Mouse (Mus musculus): ENCODE measurements around the gene Fndc4. TPM values are rescaled to one million over a fixed set of nuclear protein-coding genes. Genes with fewer than 3 reads are reported as not detected.

Fndc4 gene
- polyA plus RNA-seq, 1 experiment from 2014 or later: 68.2 TPM

GRCm38 (mm10) chr5:31291361-31291688 is 4.6 kb downstream of the Fndc4 start:
- no peak for ATAC-seq (ENCODE audit: low FRiP score)
- 6% methylated on average over 9 of the region's 9 CpGs for WGBS
- H3K9ac ChIP-seq: peak overlapping the region; percentile 56

GRCm38 (mm10) chr5:31290521-31291360 is 5.1 kb downstream of the Fndc4 start, which contains the start of gene Ift172:
Gene Ift172, minus strand, starts transcription at chr5:31291116.
- Histone ChIP-seq H3K27me3 (no peaks in the 10 kb centered on the region), H3K9ac (peak within 1 kb of the TSS; percentile 56), H3K9me3 (replicated peaks) (no peaks in the 10 kb centered on the region), H3K4me1 (peaks cover 30% of the 10 kb centered on the region), H3K27ac (peak within 1 kb of the TSS; percentile 83), H3K4me2 (replicated peaks) (peak within 1 kb of the TSS; percentile 75), H3K36me3 (peaks cover 23% of the 10 kb centered on the region), H3K4me3 (peak within 1 kb of the TSS; percentile 47)
- WGBS: 3% methylated on average over 45 of the region's 45 CpGs
- peak; percentile 89 for ATAC-seq (ENCODE audit: low FRiP score)

More at GRCm38 (mm10) chr5:31291361-31291688, 4.6 kb downstream of the Fndc4 start:
- H3K27me3 ChIP-seq: no peaks in the 10 kb centered on the region
- H3K36me3 ChIP-seq: peaks cover 17% of the 10 kb centered on the region
- peak overlapping the region; percentile 83 for H3K27ac ChIP-seq
- no peaks in the 10 kb centered on the region for H3K9me3 ChIP-seq (replicated peaks)
- H3K4me1 ChIP-seq: peaks cover 30% of the 10 kb centered on the region
- peak overlapping the region; percentile 75 for H3K4me2 ChIP-seq (replicated peaks)
- peak overlapping the region; percentile 47 for H3K4me3 ChIP-seq

DNA sequence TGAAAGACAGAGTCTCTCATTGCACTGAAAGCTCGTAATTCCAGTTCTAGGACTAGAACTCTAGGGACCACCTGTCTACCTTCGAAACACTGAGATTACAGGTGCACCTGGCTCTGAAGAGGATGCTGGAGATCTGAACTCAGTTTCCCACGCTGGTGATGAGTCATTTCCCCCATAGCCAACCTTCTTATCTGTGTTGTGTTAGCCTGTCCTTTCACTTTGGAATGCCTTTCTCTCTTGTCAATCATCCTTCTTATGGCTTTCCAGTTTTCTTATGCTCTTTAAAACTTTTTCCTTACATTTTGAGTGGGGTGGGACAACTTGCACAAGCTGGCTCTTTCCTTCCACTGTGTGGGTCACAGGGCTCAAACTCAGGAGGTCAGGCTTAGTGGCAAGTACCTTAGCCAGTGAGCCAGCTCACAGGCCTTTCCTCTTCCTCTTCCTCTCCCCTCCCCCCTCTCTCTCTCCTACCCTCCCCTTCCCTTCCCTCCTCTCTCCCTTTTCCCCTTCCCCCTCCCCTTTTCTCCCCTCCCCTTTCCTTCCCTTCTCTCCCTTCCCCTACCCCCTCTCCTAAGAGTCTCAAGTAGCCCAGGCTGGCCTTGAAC is 6.2 kb downstream of the Fndc4 start:
- Histone ChIP-seq H3K4me3 (peak overlapping the region; percentile 47; the same call in 1 of the 2 replicates), H3K4me1 (peaks cover 24% of the 10 kb centered on the region), H3K9ac (peak overlapping the region; percentile 56; the same call in 1 of the 2 replicates), H3K27me3 (no peaks in the 10 kb centered on the region), H3K4me2 (replicated peaks) (peak overlapping the region; percentile 75), H3K27ac (no peak overlapping the region), H3K36me3 (peaks cover 32% of the 10 kb centered on the region), H3K9me3 (replicated peaks) (no peaks in the 10 kb centered on the region)
- no peak for ATAC-seq (ENCODE audit: low FRiP score)
- 89% methylated on average over 3 of the region's 3 CpGs for WGBS

DNA sequence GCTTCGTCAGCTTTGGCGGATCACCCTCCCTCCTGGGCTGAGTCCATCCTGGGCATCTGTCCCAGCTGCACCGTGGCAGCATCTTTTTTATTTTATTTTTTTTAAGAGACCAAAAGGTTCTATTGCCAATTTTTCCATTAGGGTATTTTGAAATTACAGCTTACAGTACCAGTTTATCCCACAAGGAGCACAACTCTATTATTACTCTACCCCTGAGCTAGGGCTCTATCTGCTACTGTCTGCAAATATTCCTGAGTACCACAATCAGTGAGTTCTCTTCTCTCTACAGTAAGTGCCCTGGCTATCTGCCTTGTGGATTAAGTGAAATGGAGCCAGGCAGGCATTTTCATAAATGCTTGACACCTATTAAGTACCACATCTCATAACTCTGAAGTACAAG is 7.2 kb downstream of the Fndc4 start:
- Histone ChIP-seq H3K4me1 (peaks cover 14% of the 10 kb centered on the region; the same call in 1 of the 2 replicates), H3K36me3 (peaks cover 40% of the 10 kb centered on the region), H3K9me3 (replicated peaks) (no peaks in the 10 kb centered on the region), H3K4me3 (no peak overlapping the region), H3K9ac (no peak overlapping the region), H3K4me2 (replicated peaks) (no peak overlapping the region), H3K27me3 (no peaks in the 10 kb centered on the region), H3K27ac (no peak overlapping the region)
- WGBS: 85% methylated on average over 3 of the region's 3 CpGs
- no peak for ATAC-seq (ENCODE audit: low FRiP score)

DNA sequence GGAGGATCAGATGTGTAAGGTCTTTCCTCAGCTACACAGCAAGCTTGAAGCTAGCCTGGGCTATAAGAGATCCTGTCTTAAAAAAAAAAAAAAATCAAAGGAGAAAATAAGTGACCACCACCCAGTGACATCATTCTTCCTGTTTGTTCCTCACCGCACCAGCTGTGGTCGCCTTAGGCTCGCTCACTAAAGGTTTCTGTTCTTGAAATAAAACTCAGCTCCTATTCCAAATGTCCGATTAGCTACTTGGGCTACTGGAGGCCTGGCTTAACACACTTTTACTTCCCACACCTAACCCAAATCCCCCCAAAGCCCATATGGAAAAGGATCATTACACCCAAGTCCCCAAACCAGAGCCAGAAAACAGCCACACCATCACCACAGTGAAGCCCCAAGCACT is 7.7 kb downstream of the Fndc4 start:
- no peak for ATAC-seq (ENCODE audit: low FRiP score)
- no peak overlapping the region for H3K9ac ChIP-seq
- H3K36me3 ChIP-seq: peaks cover 40% of the 10 kb centered on the region
- H3K9me3 ChIP-seq (replicated peaks): no peaks in the 10 kb centered on the region
- no peak overlapping the region for H3K27ac ChIP-seq
- peaks cover 14% of the 10 kb centered on the region; the same call in 1 of the 2 replicates for H3K4me1 ChIP-seq
- WGBS: 93% methylated on average over 4 of the region's 4 CpGs
- H3K4me3 ChIP-seq: no peak overlapping the region
- H3K27me3 ChIP-seq: no peaks in the 10 kb centered on the region
- H3K4me2 ChIP-seq (replicated peaks): no peak overlapping the region

GRCm38 (mm10) chr5:31279245-31279988 is 16.5 kb downstream of the Fndc4 start:
- 89% methylated on average over 20 of the region's 20 CpGs for WGBS
- no peaks in the 10 kb centered on the region for H3K4me1 ChIP-seq
- H3K4me2 ChIP-seq (replicated peaks): no peak overlapping the region
- H3K9ac ChIP-seq: no peak overlapping the region
- peaks cover 69% of the 10 kb centered on the region for H3K36me3 ChIP-seq
- no peak overlapping the region for H3K27ac ChIP-seq
- H3K9me3 ChIP-seq (replicated peaks): no peaks in the 10 kb centered on the region
- no peaks in the 10 kb centered on the region for H3K27me3 ChIP-seq
- no peak for ATAC-seq (ENCODE audit: low FRiP score)
- no peak overlapping the region for H3K4me3 ChIP-seq

GRCm38 (mm10) chr5:31273018-31273417 is 22.9 kb downstream of the Fndc4 start:
- H3K9me3 ChIP-seq (replicated peaks): no peaks in the 10 kb centered on the region
- 85% methylated on average over 6 of the region's 6 CpGs for WGBS
- H3K27ac ChIP-seq: no peak overlapping the region
- H3K9ac ChIP-seq: no peak overlapping the region
- no peaks in the 10 kb centered on the region for H3K27me3 ChIP-seq
- peaks cover 56% of the 10 kb centered on the region for H3K36me3 ChIP-seq
- no peak overlapping the region for H3K4me3 ChIP-seq
- no peaks in the 10 kb centered on the region for H3K4me1 ChIP-seq
- H3K4me2 ChIP-seq (replicated peaks): no peak overlapping the region
- no peak for ATAC-seq (ENCODE audit: low FRiP score)

- Histone ChIP-seq H3K4me2 (replicated peaks) (no peak overlapping the region), H3K4me1 (no peaks in the 10 kb centered on the region), H3K4me3 (no peak overlapping the region), H3K9me3 (replicated peaks) (no peaks in the 10 kb centered on the region), H3K36me3 (peaks cover 81% of the 10 kb centered on the region), H3K27me3 (no peaks in the 10 kb centered on the region), H3K27ac (no peak overlapping the region), H3K9ac (no peak overlapping the region)
- no peak for ATAC-seq (ENCODE audit: low FRiP score)
- WGBS: 65% methylated on average over 6 of the region's 6 CpGs
These were observed 28.2 kb downstream of the Fndc4 start for GRCm38 (mm10) chr5:31267686-31268085.

DNA sequence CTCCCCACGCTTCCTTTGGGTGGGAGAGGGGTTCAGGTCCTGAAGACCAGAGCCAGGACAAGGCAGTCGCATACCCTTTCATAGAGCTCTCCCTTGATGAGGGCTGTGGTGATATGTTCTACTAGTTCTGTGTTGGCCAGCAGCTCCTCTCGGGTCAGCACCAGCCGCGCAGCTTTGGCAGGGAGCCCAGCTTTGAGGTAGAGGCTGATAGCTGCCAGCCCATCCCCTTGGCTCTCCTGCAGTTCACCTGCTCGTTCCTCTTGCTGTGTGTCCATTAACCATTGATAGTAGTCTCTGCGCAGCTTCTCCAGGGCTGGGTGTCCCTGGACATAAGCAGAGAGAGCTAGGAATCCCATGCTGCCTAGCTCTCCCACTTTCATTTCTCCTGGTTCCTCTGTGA is 29.8 kb downstream of the Fndc4 start:
- Histone ChIP-seq H3K4me3 (no peak overlapping the region), H3K27ac (no peak overlapping the region), H3K9ac (no peak overlapping the region), H3K4me2 (replicated peaks) (no peak overlapping the region), H3K9me3 (replicated peaks) (no peaks in the 10 kb centered on the region), H3K36me3 (peaks cover 88% of the 10 kb centered on the region), H3K27me3 (no peaks in the 10 kb centered on the region), H3K4me1 (no peaks in the 10 kb centered on the region)
- 92% methylated on average over 7 of the region's 7 CpGs for WGBS
- ATAC-seq (ENCODE audit: low FRiP score): no peak

- H3K4me1 ChIP-seq: 0 out of 2 replicates have a peak, but pooled peaks cover 3% of the 10 kb centered on the region
- ATAC-seq (ENCODE audit: low FRiP score): no peak
- H3K9ac ChIP-seq: no peak overlapping the region
- no peak overlapping the region for H3K4me3 ChIP-seq
- no peaks in the 10 kb centered on the region for H3K9me3 ChIP-seq (replicated peaks)
- no peak overlapping the region for H3K4me2 ChIP-seq (replicated peaks)
- H3K27me3 ChIP-seq: no peaks in the 10 kb centered on the region
- H3K27ac ChIP-seq: no peak overlapping the region
- 91% methylated on average over 11 of the region's 11 CpGs for WGBS
- peaks cover 80% of the 10 kb centered on the region for H3K36me3 ChIP-seq
These were observed 38.3 kb downstream of the Fndc4 start for GRCm38 (mm10) chr5:31257616-31258015.

- Histone ChIP-seq H3K27me3 (peaks cover 6% of the 10 kb centered on the region; the same call in 1 of the 2 replicates), H3K9ac (no peak overlapping the region), H3K4me3 (no peak overlapping the region), H3K9me3 (replicated peaks) (no peaks in the 10 kb centered on the region), H3K4me2 (replicated peaks) (no peak overlapping the region), H3K27ac (no peak overlapping the region), H3K4me1 (peaks cover 16% of the 10 kb centered on the region), H3K36me3 (peaks cover 81% of the 10 kb centered on the region)
- WGBS: 94% methylated on average over 2 of the region's 2 CpGs
- no peak for ATAC-seq (ENCODE audit: low FRiP score)
These were observed 39.9 kb downstream of the Fndc4 start for GRCm38 (mm10) chr5:31255971-31256370.

DNA sequence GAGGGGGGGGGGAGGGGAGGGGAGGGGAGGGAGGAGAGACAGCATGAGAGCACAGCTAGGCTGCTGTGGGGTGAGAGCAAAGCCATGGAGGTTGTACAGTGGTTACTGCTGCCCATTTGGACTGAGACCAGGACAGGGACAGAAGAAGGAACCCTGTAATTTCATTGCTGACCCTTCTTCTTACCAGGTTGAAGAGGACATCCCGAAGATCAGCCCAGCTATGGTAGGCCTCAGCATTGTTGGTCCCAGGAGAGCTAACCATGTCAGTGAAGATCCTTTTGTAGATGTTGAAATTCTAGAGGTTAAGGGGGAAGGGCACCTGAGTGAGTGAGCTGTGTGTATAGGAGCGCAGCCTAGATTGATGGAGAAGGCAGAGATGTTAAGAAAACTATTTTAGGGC is 40.5 kb downstream of the Fndc4 start:
- Histone ChIP-seq H3K27ac (no peak overlapping the region), H3K9me3 (replicated peaks) (no peaks in the 10 kb centered on the region), H3K36me3 (peaks cover 81% of the 10 kb centered on the region), H3K27me3 (peaks cover 6% of the 10 kb centered on the region; the same call in 1 of the 2 replicates), H3K4me2 (replicated peaks) (no peak overlapping the region), H3K4me1 (peaks cover 17% of the 10 kb centered on the region), H3K9ac (no peak overlapping the region), H3K4me3 (no peak overlapping the region)
- WGBS: 93% methylated on average over 2 of the region's 2 CpGs
- no peak for ATAC-seq (ENCODE audit: low FRiP score)

Measured in hindbrain, embryonic 12.5 days (tissue).